Mouse (Mus musculus) mouse trophoblast stem cell (cell line): Measurements from ENCODE around the gene Olfr1377.
"Not testable (repeated sequence)": the region's sequence is repeated elsewhere in the genome, so short reads cannot be mapped to it uniquely, and the experiment has no call there.

ENCODE experiments used
- in situ Hi-C, 2 experiments: fragments of 300-500 bp; cut with MseI, MboI; formaldehyde crosslinking; loops; 2 replicates in 1 of 2; 3 replicates in 1 of 2; pipeline ENCODE4 v1.15.1; 2025

The Olfr1377 gene

GRCm38 (mm10) chr11:50981667-50982066 is at the start of gene Olfr1377:
Gene Olfr1377 (plus strand): TSS chr11:50981967.
- in situ Hi-C loops: no loop called here

GRCm38 (mm10) chr11:50932040-50932439 is 49.7 kb upstream of the Olfr1377 start:
- in situ Hi-C loops: no loop called here

GRCm38 (mm10) chr11:50938435-50938834 is 43.3 kb upstream of the Olfr1377 start:
- in situ Hi-C loops: no loop called here

- in situ Hi-C loops: loop anchor here (5.0 kb wide), 1 partner anchor 93 kb away; no protein-coding TSS in a partner anchor
These were observed 42.0 kb upstream of the Olfr1377 start for GRCm38 (mm10) chr11:50939621-50940366.

GRCm38 (mm10) chr11:50942386-50942785 is 39.4 kb upstream of the Olfr1377 start:
- in situ Hi-C loops: loop anchor here (5.0 kb wide), 1 partner anchor 90 kb away; no protein-coding TSS in a partner anchor

GRCm38 (mm10) chr11:50943506-50943905 is 38.3 kb upstream of the Olfr1377 start, which contains the start of gene 4933414I15Rik:
Gene 4933414I15Rik (minus strand): TSS chr11:50943765.
- in situ Hi-C loops: loop anchor here (5.0 kb wide), 1 partner anchor 89 kb away; no protein-coding TSS in a partner anchor

GRCm38 (mm10) chr11:50952290-50952689 is 29.5 kb upstream of the Olfr1377 start:
- in situ Hi-C loops: no loop called here

GRCm38 (mm10) chr11:50953665-50954064 is 28.1 kb upstream of the Olfr1377 start, which contains the start of gene Prop1:
Gene Prop1 (minus strand): TSS chr11:50953765.
- in situ Hi-C loops: no loop called here

GRCm38 (mm10) chr11:50964886-50965285 is 16.9 kb upstream of the Olfr1377 start:
- in situ Hi-C loops: no loop called here

GRCm38 (mm10) chr11:50966230-50966629 is 15.5 kb upstream of the Olfr1377 start, which contains the start of gene Olfr1378:
Gene Olfr1378 (plus strand): TSS chr11:50966530.
- in situ Hi-C loops: no loop called here

GRCm38 (mm10) chr11:50977216-50977615 is 4.6 kb upstream of the Olfr1377 start:
- in situ Hi-C loops: no loop called here

- in situ Hi-C loops: no loop called here
These were observed 21.5 kb downstream of the Olfr1377 start, which contains the start of gene Olfr51 for GRCm38 (mm10) chr11:51003296-51003695. Gene Olfr51 (plus strand): TSS chr11:51003596.

- in situ Hi-C loops: no loop called here
These were observed 30.1 kb downstream of the Olfr1377 start for GRCm38 (mm10) chr11:51011821-51012220.

GRCm38 (mm10) chr11:51013936-51014335 is 32.2 kb downstream of the Olfr1377 start, which contains the start of gene Olfr54:
Gene Olfr54 (plus strand): TSS chr11:51014236.
- in situ Hi-C loops: no loop called here

GRCm38 (mm10) chr11:51016341-51016740 is 34.6 kb downstream of the Olfr1377 start:
- in situ Hi-C loops: no loop called here

- in situ Hi-C loops: not testable (repeated sequence)
These were observed 45.0 kb downstream of the Olfr1377 start for GRCm38 (mm10) chr11:51026811-51027210.

- in situ Hi-C loops: not testable (repeated sequence)
These were observed 47.6 kb downstream of the Olfr1377 start for GRCm38 (mm10) chr11:51029381-51029780.

- in situ Hi-C loops: loop anchor here (5.0 kb wide), 1 partner anchor 88 kb away; the partner anchor contains the start of gene 4933414I15Rik (in 2 of the 2)
These were observed 48.5 kb downstream of the Olfr1377 start for GRCm38 (mm10) chr11:51030225-51030624.

- in situ Hi-C loops: loop anchor here (5.0 kb wide), 1 partner anchor 91 kb away; the partner anchor contains the start of gene 4933414I15Rik (in 2 of the 2)
These were observed 51.1 kb downstream of the Olfr1377 start for GRCm38 (mm10) chr11:51032851-51033250.

GRCm38 (mm10) chr11:51034141-51034540 is 52.4 kb downstream of the Olfr1377 start:
- in situ Hi-C loops: loop anchor here (5.0 kb wide), 1 partner anchor 92 kb away; the partner anchor contains the start of gene 4933414I15Rik (in 2 of the 2)

- in situ Hi-C loops: no loop called here
These were observed 54.2 kb downstream of the Olfr1377 start for GRCm38 (mm10) chr11:51035951-51036350.
